Mouse (Mus musculus) WW6 (cell line): ENCODE results near the gene Dhrs7.

Experiments
- DNase-seq: peaks from one replicate; pipeline ENCODE4 v3.0.0-alpha.2; 2013; ENCODE audit warnings: low read depth, low spot score

Dhrs7 gene

GRCm38 (mm10) chr12:72655775-72656174 is 8.9 kb downstream of the Dhrs7 start:
- no peak for DNase-seq

GRCm38 (mm10) chr12:72654698-72655097 is 10.0 kb downstream of the Dhrs7 start:
- DNase-seq, result no peak

- DNase-seq, result no peak
Measured at GRCm38 (mm10) chr12:72649611-72650330, 14.9 kb downstream of the Dhrs7 start, which contains the start of gene Gm4756. Gene Gm4756, minus strand, starts transcription at chr12:72649661.

DNA sequence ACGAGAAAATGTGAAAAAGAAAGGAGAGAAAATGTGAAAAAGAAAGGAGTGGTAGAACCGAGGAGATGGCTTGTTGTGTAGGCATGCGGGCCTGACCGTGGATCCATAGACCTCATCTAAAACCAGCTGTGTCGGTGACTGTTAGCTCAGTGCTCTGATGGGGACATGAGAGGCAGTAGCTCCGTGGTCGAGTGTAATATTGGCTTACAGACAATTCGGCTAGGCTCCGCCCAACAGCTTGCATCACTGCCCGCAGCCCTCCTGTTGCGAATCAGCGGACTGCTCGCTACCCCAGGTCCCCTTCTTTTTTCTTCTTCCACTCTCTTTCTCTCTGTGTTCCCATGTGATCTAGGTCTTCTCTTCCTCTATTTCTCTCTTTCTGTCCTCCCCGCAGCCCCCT is 15.8 kb downstream of the Dhrs7 start:
- DNase-seq, result no peak

GRCm38 (mm10) chr12:72638025-72638424 is 26.7 kb downstream of the Dhrs7 start:
- DNase-seq, result no peak

GRCm38 (mm10) chr12:72628751-72629150 is 36.0 kb downstream of the Dhrs7 start:
- no peak for DNase-seq

- DNase-seq, result no peak
Measured at GRCm38 (mm10) chr12:72622853-72623496, 41.7 kb downstream of the Dhrs7 start.

DNA sequence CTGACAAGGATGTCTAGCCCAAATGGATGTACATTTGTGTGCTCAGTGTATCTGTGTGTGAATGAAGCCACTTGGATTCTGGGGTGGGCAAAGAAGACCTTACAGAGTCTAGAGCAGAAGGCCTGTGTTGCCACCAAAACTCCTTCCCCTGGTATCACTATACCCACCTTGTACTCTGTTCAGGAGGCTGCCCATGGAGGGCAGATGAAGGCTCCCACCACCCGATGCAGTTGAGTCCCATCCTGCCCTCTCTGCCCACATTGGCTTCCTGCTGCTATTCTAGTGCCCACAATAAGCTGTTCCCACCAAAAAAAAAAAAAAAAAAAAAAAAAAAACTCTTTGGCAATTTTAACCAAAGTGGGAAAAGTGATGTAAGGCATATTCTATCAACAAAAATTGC is 43.3 kb downstream of the Dhrs7 start:
- DNase-seq, result no peak

DNA sequence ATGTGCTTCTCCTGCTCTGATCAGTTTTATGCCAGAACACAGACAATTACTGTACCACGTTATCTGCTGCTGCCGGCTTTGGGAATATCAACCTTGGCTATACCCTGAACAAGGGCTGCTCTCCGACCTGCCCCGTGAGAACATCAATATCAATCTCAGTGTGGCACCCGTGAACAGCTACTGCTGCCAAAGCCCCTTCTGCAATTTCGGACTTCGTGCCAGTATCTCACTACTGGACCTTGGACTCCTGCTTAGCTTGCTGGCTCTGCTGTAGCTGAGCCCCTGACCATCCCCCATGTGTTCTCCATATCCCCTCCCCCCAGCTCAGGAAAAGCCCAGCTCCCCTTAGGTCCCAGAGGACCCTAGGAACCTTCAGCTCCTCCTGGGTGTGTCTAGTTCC is 43.9 kb downstream of the Dhrs7 start:
- no peak for DNase-seq

GRCm38 (mm10) chr12:72612053-72612452 is 52.7 kb downstream of the Dhrs7 start:
- DNase-seq, result no peak
